Mouse (Mus musculus) mesoderm, embryonic 11.5 days (tissue): ENCODE data around the gene Psmb2.
A peak's percentile ranks its signal among the peaks of the same experiment; 100 is the strongest.

ENCODE experiments used
- DNase-seq: peaks from one replicate; pipeline ENCODE4 v3.0.0-alpha.2; 2012; ENCODE audit warnings: low read depth, low spot score

Psmb2 gene

GRCm38 (mm10) chr4:126677054-126678003 lies at the start of gene Psmb2:
Psmb2 (plus strand) TSS chr4:126677630.
- DNase-seq, result peak; percentile 98

GRCm38 (mm10) chr4:126631922-126632321 lies 45.5 kb upstream of the Psmb2 start:
- DNase-seq, result no peak

- DNase-seq, result no peak
Observed at GRCm38 (mm10) chr4:126632668-126633067, 44.8 kb upstream of the Psmb2 start.

GRCm38 (mm10) chr4:126636330-126636729 lies 41.1 kb upstream of the Psmb2 start:
- no peak for DNase-seq

GRCm38 (mm10) chr4:126637446-126637845 lies 40.0 kb upstream of the Psmb2 start:
- no peak for DNase-seq

- DNase-seq, result no peak
Observed at GRCm38 (mm10) chr4:126639339-126639738, 38.1 kb upstream of the Psmb2 start.

GRCm38 (mm10) chr4:126641901-126642300 lies 35.5 kb upstream of the Psmb2 start:
- no peak for DNase-seq

GRCm38 (mm10) chr4:126643815-126644214 lies 33.6 kb upstream of the Psmb2 start:
- DNase-seq, result no peak

- no peak for DNase-seq
Observed at GRCm38 (mm10) chr4:126644333-126644963, 33.0 kb upstream of the Psmb2 start.

GRCm38 (mm10) chr4:126647996-126648910 lies 29.2 kb upstream of the Psmb2 start:
- no peak for DNase-seq

GRCm38 (mm10) chr4:126653148-126653547 lies 24.3 kb upstream of the Psmb2 start:
- DNase-seq, result no peak

- DNase-seq, result peak; percentile 91
Observed at GRCm38 (mm10) chr4:126655356-126655755, 22.1 kb upstream of the Psmb2 start.

- no peak for DNase-seq
Observed at GRCm38 (mm10) chr4:126661249-126661648, 16.2 kb upstream of the Psmb2 start.

- DNase-seq, result no peak
Observed at GRCm38 (mm10) chr4:126667075-126667474, 10.4 kb upstream of the Psmb2 start.

- DNase-seq, result no peak
Observed at GRCm38 (mm10) chr4:126682298-126682697, 4.9 kb downstream of the Psmb2 start.

- DNase-seq, result no peak
Observed at GRCm38 (mm10) chr4:126683084-126683483, 5.7 kb downstream of the Psmb2 start.

GRCm38 (mm10) chr4:126689457-126689856 lies 12.0 kb downstream of the Psmb2 start:
- no peak for DNase-seq

GRCm38 (mm10) chr4:126693021-126693420 lies 15.6 kb downstream of the Psmb2 start:
- DNase-seq, result no peak

- no peak for DNase-seq
Observed at GRCm38 (mm10) chr4:126696908-126697307, 19.5 kb downstream of the Psmb2 start.

- DNase-seq, result peak; percentile 83
Observed at GRCm38 (mm10) chr4:126706630-126707438, 29.4 kb downstream of the Psmb2 start.

GRCm38 (mm10) chr4:126707439-126707826 lies 30.0 kb downstream of the Psmb2 start:
- no peak for DNase-seq
